Mouse (Mus musculus): ENCODE measurements around the gene S100a11. TPM values are rescaled to one million over a fixed set of nuclear protein-coding genes. Genes with fewer than 3 reads are reported as not detected.

Gene S100a11
- total and polyA plus RNA-seq, 3 experiments, result 47.2 to 468 (median 75.2) TPM

DNA sequence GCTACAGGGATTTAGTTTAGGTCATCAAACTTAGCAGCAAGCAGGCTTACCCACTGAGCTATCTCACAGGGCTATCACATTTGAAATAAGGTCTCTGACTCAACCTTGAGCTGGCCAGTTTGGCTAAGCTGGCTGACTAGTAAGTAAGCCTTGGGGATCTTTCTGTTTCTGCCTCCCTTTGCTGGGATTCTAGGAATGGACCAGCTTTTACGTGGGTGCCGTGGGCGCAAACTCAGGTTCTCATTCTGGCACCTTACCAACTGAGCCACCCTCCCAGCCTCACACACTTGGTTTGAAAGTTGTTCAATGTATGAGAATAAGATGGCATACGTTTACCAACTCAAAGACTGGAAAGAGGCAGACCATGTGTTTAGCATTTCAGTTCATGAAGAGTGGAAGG, 42.9 kb downstream of the S100a11 start:
- Histone ChIP-seq H3K4me2 (ENCODE audit: insufficient read depth, low read depth, poor library complexity, severe bottlenecking) (no peak overlapping the region), H3K9me3 (replicated peaks; ENCODE audit: low read length) (no peaks in the 10 kb centered on the region), H3K27me3 (replicated peaks) (no peaks in the 10 kb centered on the region), H3K36me3 (replicated peaks in 1 of 2; ENCODE audit: control insufficient read depth in 1 of 2, insufficient read depth in 1 of 2, low read length in 1 of 2) (peaks cover 47 to 76% of the 10 kb centered on the region in 2 experiments), H3K4me1 (ENCODE audit: control insufficient read depth in 1 of 2, insufficient read depth in 2 of 2) (peaks cover 31 to 54% of the 10 kb centered on the region in 2 experiments), H3K4me3 (replicated peaks in 1 of 3; ENCODE audit: low read depth in 2 of 3, low read length in 2 of 3, poor library complexity in 1 of 3) (no peak overlapping the region), H3K79me2 (replicated peaks; ENCODE audit: control insufficient read depth, extremely low read depth, insufficient read depth, poor library complexity, severe bottlenecking) (peaks cover 26% of the 10 kb centered on the region), H3K9ac (ENCODE audit: insufficient read depth, low read depth) (no peak overlapping the region), H3K27ac (ENCODE audit: insufficient read depth, low read depth) (no peak overlapping the region)
- TF ChIP-seq USF2 (conservative IDR thresholded peaks at IDR 0.05; ENCODE audit: low read depth, low read length), result no peak
- no peak for TF ChIP-seq MYC (IDR thresholded peaks at IDR 0.05; ENCODE audit: low read depth, low read length)
- TF ChIP-seq MEF2A (IDR thresholded peaks at IDR 0.05; ENCODE audit: borderline replicate concordance, low read depth, low read length), result no peak
- TF ChIP-seq TBP (conservative IDR thresholded peaks at IDR 0.05; ENCODE audit: low read depth, low read length), result no peak
- no peak for TF ChIP-seq USF1 (IDR thresholded peaks at IDR 0.05; ENCODE audit: low read depth, low read length)
- TF ChIP-seq CHD2 (IDR thresholded peaks at IDR 0.05; ENCODE audit: low read length), result no peak
- dilution Hi-C loops (cut with MboI; ENCODE audit: extremely low pct_ligation_motif_present, extremely low pct_unique_long_range_greater_than_20kb, low sequenced_read_pairs) (no loop called here), in situ Hi-C loops (cut with MboI; ENCODE audit: low pct_ligation_motif_present, low pct_unique_long_range_greater_than_20kb, low sequenced_read_pairs) (no loop called here)
- DNase-seq (ENCODE audit: extremely low read depth), result no peak

GRCm38 (mm10) chr3:93566892-93567291, 46.6 kb downstream of the S100a11 start:
- no peak overlapping the region for H3K9ac ChIP-seq (ENCODE audit: insufficient read depth, low read depth)
- TF ChIP-seq USF1 (IDR thresholded peaks at IDR 0.05; ENCODE audit: low read depth, low read length), result no peak
- no peak for TF ChIP-seq TBP (conservative IDR thresholded peaks at IDR 0.05; ENCODE audit: low read depth, low read length)
- no peak for TF ChIP-seq POLR2AphosphoS2 (IDR thresholded peaks at IDR 0.05; ENCODE audit: low read depth, low read length)
- no peak for TF ChIP-seq NRF1 (IDR thresholded peaks at IDR 0.05; ENCODE audit: low read depth, low read length)
- no peak for TF ChIP-seq ETS1 (conservative IDR thresholded peaks at IDR 0.05; ENCODE audit: low read depth, low read length)
- TF ChIP-seq POLR2A (IDR thresholded peaks at IDR 0.05; ENCODE audit: low read depth, low read length), result no peak
- TF ChIP-seq CHD1 (IDR thresholded peaks at IDR 0.05; ENCODE audit: low read depth, low read length), result no peak
- no peak for TF ChIP-seq ELF1 (IDR thresholded peaks at IDR 0.05; ENCODE audit: low read depth, low read length)
- no peak for TF ChIP-seq TCF12 (IDR thresholded peaks at IDR 0.05; ENCODE audit: low read depth, low read length)
- TF ChIP-seq E2F4 (IDR thresholded peaks at IDR 0.05; ENCODE audit: insufficient replicate concordance, low read depth, low read length), result no peak
- TF ChIP-seq CHD2 (IDR thresholded peaks at IDR 0.05; ENCODE audit: low read length), result no peak
- TF ChIP-seq IRF4 (IDR thresholded peaks at IDR 0.05; ENCODE audit: low read depth, low read length), result no peak
- no peak for TF ChIP-seq ZKSCAN1 (IDR thresholded peaks at IDR 0.05; ENCODE audit: borderline replicate concordance, low read depth, low read length)
- DNase-seq (ENCODE audit: extremely low read depth), result no peak
- no peaks in the 10 kb centered on the region for H3K9me3 ChIP-seq (replicated peaks; ENCODE audit: low read length)
- H3K36me3 ChIP-seq (replicated peaks in 1 of 2; ENCODE audit: control insufficient read depth in 1 of 2, insufficient read depth in 1 of 2, low read length in 1 of 2), result peaks cover 30 to 42% of the 10 kb centered on the region in 2 experiments
- in situ Hi-C loops (cut with MboI; ENCODE audit: low pct_ligation_motif_present, low pct_unique_long_range_greater_than_20kb, low sequenced_read_pairs), result no loop called here
- no peaks in the 10 kb centered on the region for H3K27me3 ChIP-seq (replicated peaks)
- H3K4me1 ChIP-seq (ENCODE audit: control insufficient read depth in 1 of 2, insufficient read depth in 2 of 2), result peaks cover 13 to 23% of the 10 kb centered on the region in 2 experiments
- H3K27ac ChIP-seq (ENCODE audit: insufficient read depth, low read depth), result no peak overlapping the region
- dilution Hi-C loops (cut with MboI; ENCODE audit: extremely low pct_ligation_motif_present, extremely low pct_unique_long_range_greater_than_20kb, low sequenced_read_pairs), result no loop called here
- H3K79me2 ChIP-seq (replicated peaks; ENCODE audit: control insufficient read depth, extremely low read depth, insufficient read depth, poor library complexity, severe bottlenecking), result no peaks in the 10 kb centered on the region
- H3K4me3 ChIP-seq (replicated peaks in 1 of 3; ENCODE audit: low read depth in 2 of 3, low read length in 2 of 3, poor library complexity in 1 of 3), result no peak overlapping the region
- no peak overlapping the region for H3K4me2 ChIP-seq (ENCODE audit: insufficient read depth, low read depth, poor library complexity, severe bottlenecking)

All from CH12.LX (cell line).